Mouse (Mus musculus): ENCODE results near the gene Alkbh6. TPM values are rescaled to one million over a fixed set of nuclear protein-coding genes. Genes with fewer than 3 reads are reported as not detected.

The Alkbh6 gene
- polyA plus RNA-seq, 1 experiment from 2014 or later: 68.8 TPM

GRCm38 (mm10) chr7:30354059-30354458 is 45.5 kb downstream of the Alkbh6 start:
- H3K27ac ChIP-seq (ENCODE audit: low read length): no peak overlapping the region
- WGBS: 77% methylated on average over 4 of the region's 4 CpGs
- 0 out of 2 replicates have a peak, but pooled peaks cover 4% of the 10 kb centered on the region for H3K27me3 ChIP-seq (replicated peaks; ENCODE audit: control insufficient read depth, insufficient read depth, low read length)
- no peaks in the 10 kb centered on the region for H3K36me3 ChIP-seq (ENCODE audit: control insufficient read depth, insufficient read depth, low read length)
- no peak overlapping the region for H3K4me3 ChIP-seq (ENCODE audit: low read length)
- no peak overlapping the region for H3K9ac ChIP-seq (ENCODE audit: low read depth, low read length)
- H3K4me1 ChIP-seq (ENCODE audit: control insufficient read depth, insufficient read depth, low read length): peaks cover 8% of the 10 kb centered on the region
- no peak for ATAC-seq
- no peaks in the 10 kb centered on the region for H3K9me3 ChIP-seq (ENCODE audit: control insufficient read depth, low read length)
- no peak overlapping the region for H3K4me2 ChIP-seq (ENCODE audit: low read depth, low read length)

GRCm38 (mm10) chr7:30358378-30359186 is 50.1 kb downstream of the Alkbh6 start:
- peak overlapping the region; percentile 28 for H3K4me3 ChIP-seq (ENCODE audit: low read length)
- WGBS: 50% methylated on average over 7 of the region's 7 CpGs
- peak; percentile 67 for ATAC-seq
- H3K4me2 ChIP-seq (ENCODE audit: low read depth, low read length): peak overlapping the region; percentile 52
- H3K9me3 ChIP-seq (ENCODE audit: control insufficient read depth, low read length): no peaks in the 10 kb centered on the region
- peak overlapping the region; percentile 54; the same call in 1 of the 2 replicates for H3K27ac ChIP-seq (ENCODE audit: low read length)
- H3K36me3 ChIP-seq (ENCODE audit: control insufficient read depth, insufficient read depth, low read length): no peaks in the 10 kb centered on the region
- peaks cover 33% of the 10 kb centered on the region for H3K4me1 ChIP-seq (ENCODE audit: control insufficient read depth, insufficient read depth, low read length)
- no peak overlapping the region for H3K9ac ChIP-seq (ENCODE audit: low read depth, low read length)
- no peaks in the 10 kb centered on the region for H3K27me3 ChIP-seq (replicated peaks; ENCODE audit: control insufficient read depth, insufficient read depth, low read length)

GRCm38 (mm10) chr7:30359276-30359865 is 50.9 kb downstream of the Alkbh6 start:
- peak overlapping the region; percentile 28 for H3K4me3 ChIP-seq (ENCODE audit: low read length)
- peak overlapping the region; percentile 52 for H3K4me2 ChIP-seq (ENCODE audit: low read depth, low read length)
- WGBS: 66% methylated on average over 31 of the region's 31 CpGs
- ATAC-seq: peak; percentile 27
- no peaks in the 10 kb centered on the region for H3K27me3 ChIP-seq (replicated peaks; ENCODE audit: control insufficient read depth, insufficient read depth, low read length)
- peak overlapping the region; percentile 40 for H3K9ac ChIP-seq (ENCODE audit: low read depth, low read length)
- H3K4me1 ChIP-seq (ENCODE audit: control insufficient read depth, insufficient read depth, low read length): peaks cover 33% of the 10 kb centered on the region
- no peaks in the 10 kb centered on the region for H3K9me3 ChIP-seq (ENCODE audit: control insufficient read depth, low read length)
- H3K27ac ChIP-seq (ENCODE audit: low read length): peak overlapping the region; percentile 54; the same call in 1 of the 2 replicates
- H3K36me3 ChIP-seq (ENCODE audit: control insufficient read depth, insufficient read depth, low read length): no peaks in the 10 kb centered on the region

- Histone ChIP-seq H3K4me1 (ENCODE audit: control insufficient read depth, insufficient read depth, low read length) (peaks cover 33% of the 10 kb centered on the region), H3K4me3 (ENCODE audit: low read length) (no peak overlapping the region), H3K9ac (ENCODE audit: low read depth, low read length) (no peak overlapping the region), H3K27ac (ENCODE audit: low read length) (no peak overlapping the region; the same call in 1 of the 2 replicates), H3K9me3 (ENCODE audit: control insufficient read depth, low read length) (no peaks in the 10 kb centered on the region), H3K27me3 (replicated peaks; ENCODE audit: control insufficient read depth, insufficient read depth, low read length) (no peaks in the 10 kb centered on the region), H3K4me2 (ENCODE audit: low read depth, low read length) (no peak overlapping the region), H3K36me3 (ENCODE audit: control insufficient read depth, insufficient read depth, low read length) (no peaks in the 10 kb centered on the region)
- 88% methylated on average over 17 of the region's 17 CpGs for WGBS
- ATAC-seq: no peak
Measured at GRCm38 (mm10) chr7:30360028-30360427, 51.5 kb downstream of the Alkbh6 start.

- Histone ChIP-seq H3K9me3 (ENCODE audit: control insufficient read depth, low read length) (no peaks in the 10 kb centered on the region), H3K27ac (ENCODE audit: low read length) (no peak within 1 kb of the TSS; the same call in 1 of the 2 replicates), H3K27me3 (replicated peaks; ENCODE audit: control insufficient read depth, insufficient read depth, low read length) (no peaks in the 10 kb centered on the region), H3K4me2 (ENCODE audit: low read depth, low read length) (peak within 1 kb of the TSS; percentile 89), H3K36me3 (ENCODE audit: control insufficient read depth, insufficient read depth, low read length) (no peaks in the 10 kb centered on the region), H3K4me1 (ENCODE audit: control insufficient read depth, insufficient read depth, low read length) (peaks cover 33% of the 10 kb centered on the region), H3K4me3 (ENCODE audit: low read length) (peak within 1 kb of the TSS; percentile 67), H3K9ac (ENCODE audit: low read depth, low read length) (peak within 1 kb of the TSS; percentile 82)
- WGBS: 1% methylated on average over 43 of the region's 55 CpGs
- peak; percentile 54 for ATAC-seq
Measured at GRCm38 (mm10) chr7:30362652-30363343, 54.3 kb downstream of the Alkbh6 start, which contains the start of gene Lrfn3. TSS of gene Lrfn3 (minus strand) at chr7:30362772.

- Histone ChIP-seq H3K9ac (ENCODE audit: low read depth, low read length) (peak overlapping the region; percentile 82), H3K27ac (ENCODE audit: low read length) (no peak overlapping the region), H3K4me2 (ENCODE audit: low read depth, low read length) (peak overlapping the region; percentile 89), H3K36me3 (ENCODE audit: control insufficient read depth, insufficient read depth, low read length) (no peaks in the 10 kb centered on the region), H3K9me3 (ENCODE audit: control insufficient read depth, low read length) (no peaks in the 10 kb centered on the region), H3K4me3 (ENCODE audit: low read length) (peak overlapping the region; percentile 67), H3K27me3 (replicated peaks; ENCODE audit: control insufficient read depth, insufficient read depth, low read length) (no peaks in the 10 kb centered on the region), H3K4me1 (ENCODE audit: control insufficient read depth, insufficient read depth, low read length) (peaks cover 28% of the 10 kb centered on the region)
- WGBS: 64% methylated on average over 6 of the region's 6 CpGs
- no peak for ATAC-seq
Measured at GRCm38 (mm10) chr7:30363344-30363738, 54.8 kb downstream of the Alkbh6 start.

Other genes with a start within 250 kb of the Alkbh6 start
- gene Zfp82, start 235.8 kb upstream of the Alkbh6 start, polyA plus RNA-seq (2015; fragmentation: Nextera tagmentation; extraction: Ambion mirVana): 4.2 and 4.4 TPM in 2 replicates
- 0.62 TPM in 1 of 2 replicates, not detected in the other for gene Gm26920, start 218.3 kb upstream of the Alkbh6 start, polyA plus RNA-seq (2015; fragmentation: Nextera tagmentation; extraction: Ambion mirVana)
- 4.3 and 5.3 TPM in 2 replicates for gene Zfp566, start 218.2 kb upstream of the Alkbh6 start, polyA plus RNA-seq (2015; fragmentation: Nextera tagmentation; extraction: Ambion mirVana)
- 60.8 and 61.0 TPM in 2 replicates for gene Zfp260, start 213.9 kb upstream of the Alkbh6 start, polyA plus RNA-seq (2015; fragmentation: Nextera tagmentation; extraction: Ambion mirVana)
- gene Zfp382, start 186.8 kb upstream of the Alkbh6 start, polyA plus RNA-seq (2015; fragmentation: Nextera tagmentation; extraction: Ambion mirVana): 5.0 and 6.6 TPM in 2 replicates
- gene Zfp146, start 139.0 kb upstream of the Alkbh6 start, polyA plus RNA-seq (2015; fragmentation: Nextera tagmentation; extraction: Ambion mirVana): 9.2 and 9.7 TPM in 2 replicates
- gene Cox7a1, start 124.6 kb upstream of the Alkbh6 start, polyA plus RNA-seq (2015; fragmentation: Nextera tagmentation; extraction: Ambion mirVana): 41.5 and 50.1 TPM in 2 replicates
- gene Capns1, start 109.9 kb upstream of the Alkbh6 start, polyA plus RNA-seq (2015; fragmentation: Nextera tagmentation; extraction: Ambion mirVana): 80.2 and 86.9 TPM in 2 replicates
- gene Polr2i, start 76.8 kb upstream of the Alkbh6 start, polyA plus RNA-seq (2015; fragmentation: Nextera tagmentation; extraction: Ambion mirVana): 99.2 and 103 TPM in 2 replicates
- 139 and 142 TPM in 2 replicates for gene Tbcb, start 76.4 kb upstream of the Alkbh6 start, polyA plus RNA-seq (2015; fragmentation: Nextera tagmentation; extraction: Ambion mirVana)
- not detected in 2 replicates for gene Ovol3, start 73.0 kb upstream of the Alkbh6 start, polyA plus RNA-seq (2015; fragmentation: Nextera tagmentation; extraction: Ambion mirVana)
- 0.22 and 0.37 TPM in 2 replicates for gene Thap8, start 28.6 kb upstream of the Alkbh6 start, polyA plus RNA-seq (2015; fragmentation: Nextera tagmentation; extraction: Ambion mirVana)
- 5.7 and 7.3 TPM in 2 replicates for gene Wdr62, start 28.3 kb upstream of the Alkbh6 start, polyA plus RNA-seq (2015; fragmentation: Nextera tagmentation; extraction: Ambion mirVana)
- 20.9 and 22.1 TPM in 2 replicates for gene Clip3, start 17.0 kb upstream of the Alkbh6 start, polyA plus RNA-seq (2015; fragmentation: Nextera tagmentation; extraction: Ambion mirVana)
- gene Syne4, start 6.1 kb downstream of the Alkbh6 start, polyA plus RNA-seq (2015; fragmentation: Nextera tagmentation; extraction: Ambion mirVana): 58.9 and 59.7 TPM in 2 replicates
- gene E130208F15Rik, start 13.0 kb downstream of the Alkbh6 start, polyA plus RNA-seq (2015; fragmentation: Nextera tagmentation; extraction: Ambion mirVana): 0.61 and 2.8 TPM in 2 replicates
- gene Sdhaf1, start 15.2 kb downstream of the Alkbh6 start, polyA plus RNA-seq (2015; fragmentation: Nextera tagmentation; extraction: Ambion mirVana): 13.8 and 14.3 TPM in 2 replicates
- gene Lrfn3, start 54.1 kb downstream of the Alkbh6 start, polyA plus RNA-seq (2015; fragmentation: Nextera tagmentation; extraction: Ambion mirVana): 2.5 and 3.0 TPM in 2 replicates
- gene Tyrobp, start 105.0 kb downstream of the Alkbh6 start, polyA plus RNA-seq (2015; fragmentation: Nextera tagmentation; extraction: Ambion mirVana): 55.2 and 59.9 TPM in 2 replicates
- gene Hcst, start 111.1 kb downstream of the Alkbh6 start, polyA plus RNA-seq (2015; fragmentation: Nextera tagmentation; extraction: Ambion mirVana): 2.4 and 3.1 TPM in 2 replicates
- 2.6 TPM in 2 replicates for gene Nfkbid, start 113.0 kb downstream of the Alkbh6 start, polyA plus RNA-seq (2015; fragmentation: Nextera tagmentation; extraction: Ambion mirVana)
- 32.4 and 33.3 TPM in 2 replicates for gene Aplp1, start 136.8 kb downstream of the Alkbh6 start, polyA plus RNA-seq (2015; fragmentation: Nextera tagmentation; extraction: Ambion mirVana)
- 1.0 and 1.1 TPM in 2 replicates for gene Kirrel2, start 149.0 kb downstream of the Alkbh6 start, polyA plus RNA-seq (2015; fragmentation: Nextera tagmentation; extraction: Ambion mirVana)
- 0.94 and 1.8 TPM in 2 replicates for gene Nphs1, start 149.6 kb downstream of the Alkbh6 start, polyA plus RNA-seq (2015; fragmentation: Nextera tagmentation; extraction: Ambion mirVana)
- gene Prodh2, start 184.9 kb downstream of the Alkbh6 start, polyA plus RNA-seq (2015; fragmentation: Nextera tagmentation; extraction: Ambion mirVana): 9.9 and 13.0 TPM in 2 replicates
- gene Arhgap33, start 226.3 kb downstream of the Alkbh6 start, polyA plus RNA-seq (2015; fragmentation: Nextera tagmentation; extraction: Ambion mirVana): 5.6 and 6.4 TPM in 2 replicates
- 48.4 and 53.8 TPM in 2 replicates for gene Hspb6, start 243.5 kb downstream of the Alkbh6 start, polyA plus RNA-seq (2015; fragmentation: Nextera tagmentation; extraction: Ambion mirVana)
- gene Proser3, start 243.6 kb downstream of the Alkbh6 start, polyA plus RNA-seq (2015; fragmentation: Nextera tagmentation; extraction: Ambion mirVana): 6.3 and 7.6 TPM in 2 replicates